Mouse (Mus musculus): Measurements from ENCODE around the gene Gpr141. TPM values are rescaled to one million over a fixed set of nuclear protein-coding genes. Genes with fewer than 3 reads are reported as not detected.

The Gpr141 gene
- polyA plus RNA-seq, 1 experiment: 0.11 TPM

- peak; percentile 48 for DNase-seq (ENCODE audit: low read depth)
- TF ChIP-seq CTCF (IDR thresholded peaks at IDR 0.05; ENCODE audit: borderline replicate concordance, extremely low read depth, insufficient read depth, insufficient read length) (no peak), POLR2A (IDR thresholded peaks at IDR 0.05; ENCODE audit: borderline replicate concordance, extremely low read depth, insufficient read depth, insufficient read length, poor library complexity, severe bottlenecking) (no peak)
Measured at GRCm38 (mm10) chr13:19718954-19719353, 105.1 kb downstream of the Gpr141 start.

DNA sequence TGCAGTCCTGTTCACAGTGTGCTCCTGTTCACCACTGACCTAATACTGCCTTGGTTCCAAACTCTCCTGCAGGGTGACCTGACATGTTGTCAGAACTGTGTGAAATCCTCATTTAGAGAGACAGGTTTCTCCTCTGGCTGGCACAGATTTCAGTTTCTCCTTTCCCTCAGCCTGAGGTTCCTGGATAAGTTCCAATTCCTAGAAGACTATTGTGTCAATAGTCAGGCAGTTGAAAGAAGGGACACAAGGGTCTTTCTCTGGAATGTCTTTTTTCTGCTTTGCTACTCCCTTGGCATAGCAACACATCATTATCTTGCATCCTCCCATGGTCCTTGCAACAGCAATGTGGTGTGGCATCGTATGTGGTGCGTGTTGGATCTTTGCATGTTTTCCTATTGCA is 106.9 kb downstream of the Gpr141 start:
- TF ChIP-seq POLR2A (IDR thresholded peaks at IDR 0.05; ENCODE audit: borderline replicate concordance, extremely low read depth, insufficient read depth, insufficient read length, poor library complexity, severe bottlenecking) (no peak), CTCF (IDR thresholded peaks at IDR 0.05; ENCODE audit: borderline replicate concordance, extremely low read depth, insufficient read depth, insufficient read length) (no peak)
- peak; percentile 67 for DNase-seq (ENCODE audit: low read depth)

DNA sequence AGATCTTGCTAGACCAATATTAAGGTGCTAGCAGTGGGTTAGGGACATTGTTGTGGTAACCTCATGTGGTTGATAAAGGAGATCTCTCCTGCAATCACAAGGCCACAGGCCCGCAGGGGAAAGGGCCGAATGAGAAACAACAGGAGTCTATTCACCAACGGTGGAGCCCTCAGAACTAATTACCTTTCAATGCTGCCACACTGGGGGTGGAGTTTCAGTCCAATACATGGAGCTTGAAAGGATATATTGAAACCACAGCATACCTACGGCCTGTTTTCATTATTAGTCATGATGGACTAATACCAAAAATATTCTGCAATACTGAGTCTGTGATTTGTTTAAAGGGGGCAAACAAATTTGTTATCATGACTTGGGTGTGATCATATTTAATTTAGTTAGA is 120.3 kb downstream of the Gpr141 start:
- no peak for DNase-seq (ENCODE audit: low read depth)
- TF ChIP-seq CTCF (IDR thresholded peaks at IDR 0.05; ENCODE audit: borderline replicate concordance, extremely low read depth, insufficient read depth, insufficient read length): no peak
- TF ChIP-seq POLR2A (IDR thresholded peaks at IDR 0.05; ENCODE audit: borderline replicate concordance, extremely low read depth, insufficient read depth, insufficient read length, poor library complexity, severe bottlenecking): no peak

DNA sequence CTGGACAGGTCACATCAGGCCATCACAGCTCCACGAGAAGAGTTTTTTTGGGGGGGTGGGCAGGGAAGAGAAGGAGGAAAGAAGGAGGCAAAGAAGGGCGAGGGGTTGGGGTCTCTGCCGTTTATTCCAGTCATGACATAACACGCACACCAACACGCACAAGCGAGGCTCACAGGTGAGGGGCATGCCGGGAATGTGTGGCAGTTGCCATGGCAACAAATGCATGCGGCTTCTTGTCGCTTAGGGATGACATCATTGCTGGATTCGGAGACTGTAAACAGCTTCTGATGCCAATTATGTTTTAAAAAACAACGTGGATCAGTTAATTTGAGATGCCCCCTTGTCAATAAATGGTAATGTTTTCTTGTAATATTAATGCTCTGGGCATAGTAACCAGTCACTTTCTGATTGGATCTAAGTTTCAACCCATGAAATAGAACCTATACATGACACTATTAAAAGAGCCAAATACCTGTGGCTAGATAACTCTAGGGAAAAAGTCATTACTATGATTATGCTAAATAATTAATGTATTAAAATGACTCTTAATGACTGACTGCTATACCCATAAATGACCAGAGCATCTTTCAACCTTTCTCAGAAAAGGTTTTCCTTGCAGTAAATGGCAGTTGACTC is 122.5 kb downstream of the Gpr141 start:
- TF ChIP-seq CTCF (IDR thresholded peaks at IDR 0.05; ENCODE audit: borderline replicate concordance, extremely low read depth, insufficient read depth, insufficient read length) (no peak), POLR2A (IDR thresholded peaks at IDR 0.05; ENCODE audit: borderline replicate concordance, extremely low read depth, insufficient read depth, insufficient read length, poor library complexity, severe bottlenecking) (no peak)
- DNase-seq (ENCODE audit: low read depth): peak; percentile 87

DNA sequence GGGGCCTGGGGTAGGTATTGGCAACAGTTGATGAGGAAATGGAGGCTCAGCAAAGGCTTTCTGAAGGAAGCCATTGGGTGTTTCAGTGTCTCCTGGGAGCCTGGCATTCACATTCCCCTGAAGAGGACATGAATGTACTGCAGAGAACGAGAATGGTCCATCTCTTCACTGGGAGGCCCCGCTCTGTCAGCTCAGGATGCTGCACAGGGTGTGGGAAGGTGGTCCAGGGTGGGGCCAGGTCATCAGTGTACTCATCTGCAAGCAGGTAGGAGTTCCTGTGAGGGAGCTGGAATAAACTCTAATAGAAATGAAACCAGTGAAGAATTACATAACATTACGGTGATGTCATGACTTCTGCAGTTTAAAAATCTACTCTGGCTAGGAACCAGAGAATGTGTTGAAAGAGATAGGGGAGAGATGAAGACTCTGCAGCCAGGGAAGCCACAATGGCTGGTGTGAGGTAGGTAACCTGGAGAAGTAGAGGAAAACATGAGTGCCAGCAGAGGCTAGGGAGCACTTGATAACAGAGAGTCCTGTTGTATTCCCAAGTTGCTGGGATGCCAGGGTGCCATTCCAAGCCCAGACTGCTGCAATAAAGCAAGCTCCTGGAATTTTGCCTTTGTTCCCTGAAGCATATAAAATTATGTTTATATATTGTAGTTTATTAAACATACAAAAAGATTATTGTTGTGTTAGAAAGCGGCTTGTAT is 123.2 kb downstream of the Gpr141 start:
- no peak for TF ChIP-seq POLR2A (IDR thresholded peaks at IDR 0.05; ENCODE audit: borderline replicate concordance, extremely low read depth, insufficient read depth, insufficient read length, poor library complexity, severe bottlenecking)
- TF ChIP-seq CTCF (IDR thresholded peaks at IDR 0.05; ENCODE audit: borderline replicate concordance, extremely low read depth, insufficient read depth, insufficient read length): no peak

More for the DNA sequence above, 123.2 kb downstream of the Gpr141 start:
- DNase-seq (ENCODE audit: low read depth): no peak

Other genes starting within 250 kb of the Gpr141 start
- 15.5 and 19.3 TPM in 2 replicates for gene Epdr1, start 204.3 kb downstream of the Gpr141 start, polyA plus RNA-seq (2012; rRNA removed)
- gene Sfrp4, start 201.2 kb downstream of the Gpr141 start, polyA plus RNA-seq (2012; rRNA removed): 3.2 and 3.4 TPM in 2 replicates
- gene Nme8, start 126.5 kb downstream of the Gpr141 start, polyA plus RNA-seq (2012; rRNA removed): 0.07 TPM in 1 of 2 replicates, not detected in the other

Measured in brain, embryonic 14.5 days (tissue).